In genomic region chr13:18124368-18124767, GRCm38 (mm10) we compare ENCODE assay signal across 8 mouse cellular contexts.
A peak's percentile ranks its signal among the peaks of the same experiment; 100 is the strongest.
DNase-seq lines count a peak whose midpoint lies in the region; ATAC-seq lines count a peak whose summit lies in the region.

No protein-coding gene starts in this region.

- no peaks in the 10 kb centered on the region for H3K27me3 ChIP-seq in forebrain, embryonic 12.5 days
- H3K27me3 ChIP-seq in hindbrain, embryonic 14.5 days (ENCODE audit: control insufficient read depth, insufficient read depth, low read length), result no peaks in the 10 kb centered on the region
- H3K27me3 ChIP-seq in midbrain, embryonic 10.5 days (ENCODE audit: low read depth, poor library complexity, severe bottlenecking), result 0 out of 2 replicates have a peak, but pooled peaks cover 3% of the 10 kb centered on the region
- no peaks in the 10 kb centered on the region for H3K27me3 ChIP-seq in stomach, embryonic 15.5 days (replicated peaks)

- no peak overlapping the region for H3K9ac ChIP-seq in forebrain, embryonic 12.5 days
- H3K9ac ChIP-seq in hindbrain, embryonic 14.5 days, result no peak overlapping the region
- H3K9ac ChIP-seq in stomach, embryonic 15.5 days, result no peak overlapping the region

- H3K27ac ChIP-seq in forebrain, embryonic 12.5 days, result no peak overlapping the region
- H3K27ac ChIP-seq in hindbrain, embryonic 14.5 days, result no peak overlapping the region
- H3K27ac ChIP-seq in midbrain, embryonic 10.5 days (replicated peaks), result no peak overlapping the region
- H3K27ac ChIP-seq in stomach, embryonic 15.5 days, result no peak overlapping the region

- DNase-seq in ES-CJ7 (ENCODE audit: low read depth, low spot score), result peak; percentile 70
- peak; percentile 79 for DNase-seq in brain, adult 2 months (ENCODE audit: low read depth, low spot score)
- DNase-seq in hindbrain, embryonic 14.5 days (ENCODE audit: low spot score), result peak; percentile 81
- peak; percentile 28 to 60 for DNase-seq in layer of hippocampus, postnatal 25 days (ENCODE audit: extremely low spot score in 1 of 2, low spot score in 1 of 2)
- peak; percentile 46 for DNase-seq in midbrain, embryonic 10.5 days (ENCODE audit: low spot score)
- no peak for DNase-seq in yolk sac, embryonic 10.5 days (ENCODE audit: low spot score)

- H3K4me1 ChIP-seq in forebrain, embryonic 12.5 days, result peaks cover 37% of the 10 kb centered on the region
- no peaks in the 10 kb centered on the region; the same call in 1 of the 2 replicates for H3K4me1 ChIP-seq in hindbrain, embryonic 14.5 days (replicated peaks; ENCODE audit: control insufficient read depth, insufficient read depth, low read length)
- peaks cover 46% of the 10 kb centered on the region for H3K4me1 ChIP-seq in midbrain, embryonic 10.5 days
- H3K4me1 ChIP-seq in stomach, embryonic 15.5 days, result no peaks in the 10 kb centered on the region

- no peak overlapping the region for H3K4me3 ChIP-seq in forebrain, embryonic 12.5 days (replicated peaks)
- H3K4me3 ChIP-seq in hindbrain, embryonic 14.5 days (replicated peaks; ENCODE audit: low read length), result no peak overlapping the region
- no peak overlapping the region for H3K4me3 ChIP-seq in midbrain, embryonic 10.5 days
- H3K4me3 ChIP-seq in stomach, embryonic 15.5 days (replicated peaks), result no peak overlapping the region

- ATAC-seq in forebrain, embryonic 12.5 days (ENCODE audit: low FRiP score), result peak; percentile 65; the same call in 1 of the 2 replicates
- ATAC-seq in hindbrain, embryonic 14.5 days (ENCODE audit: low FRiP score), result peak; percentile 77; the same call in 1 of the 2 replicates
- ATAC-seq in stomach, embryonic 15.5 days (ENCODE audit: insufficient read depth, low FRiP score, low read depth), result no peak

- 36% methylated on average over 13 of the region's 13 CpGs for WGBS in forebrain, embryonic 12.5 days
- WGBS in hindbrain, embryonic 14.5 days, result 22% methylated on average over 13 of the region's 13 CpGs
- 29% methylated on average over 13 of the region's 13 CpGs for WGBS in midbrain, embryonic 10.5 days
- WGBS in stomach, embryonic 15.5 days, result 23% methylated on average over 13 of the region's 13 CpGs

- H3K36me3 ChIP-seq in forebrain, embryonic 12.5 days (replicated peaks), result no peaks in the 10 kb centered on the region
- no peaks in the 10 kb centered on the region for H3K36me3 ChIP-seq in hindbrain, embryonic 14.5 days (replicated peaks; ENCODE audit: control insufficient read depth, insufficient read depth)
- H3K36me3 ChIP-seq in midbrain, embryonic 10.5 days, result no peaks in the 10 kb centered on the region
- H3K36me3 ChIP-seq in stomach, embryonic 15.5 days, result no peaks in the 10 kb centered on the region

- H3K4me2 ChIP-seq in forebrain, embryonic 12.5 days, result peak overlapping the region; percentile 19; the same call in 1 of the 2 replicates
- H3K4me2 ChIP-seq in hindbrain, embryonic 14.5 days (replicated peaks), result peak overlapping the region; percentile 31
- peak overlapping the region; percentile 40 for H3K4me2 ChIP-seq in stomach, embryonic 15.5 days

- H3K9me3 ChIP-seq in forebrain, embryonic 12.5 days, result no peaks in the 10 kb centered on the region
- no peaks in the 10 kb centered on the region for H3K9me3 ChIP-seq in hindbrain, embryonic 14.5 days (ENCODE audit: control insufficient read depth, low read length)
- H3K9me3 ChIP-seq in midbrain, embryonic 10.5 days (replicated peaks), result no peaks in the 10 kb centered on the region
- H3K9me3 ChIP-seq in stomach, embryonic 15.5 days, result no peaks in the 10 kb centered on the region
